In the genomic region with DNA sequence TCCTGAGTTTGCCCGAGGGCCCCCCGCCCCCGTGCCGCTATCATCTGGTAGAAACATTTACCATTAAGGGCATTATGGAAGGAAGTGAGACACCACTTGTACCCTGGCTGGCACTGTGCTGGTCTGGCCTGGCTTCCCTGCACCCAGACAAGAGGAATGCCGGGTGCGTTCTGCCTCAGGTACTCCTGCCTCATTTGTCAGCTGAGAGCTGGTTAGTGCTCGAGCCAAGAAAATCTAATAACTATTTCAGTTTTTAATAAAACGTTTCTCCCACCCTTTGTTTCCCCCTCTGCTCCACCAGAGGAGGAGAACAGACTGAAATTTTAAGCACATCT, we compare ENCODE assay signal across 14 mouse cellular contexts. TPM values are rescaled to one million over a fixed set of nuclear protein-coding genes. Genes with fewer than 3 reads are reported as not detected.
DNase-seq lines count a peak whose midpoint lies in the region; ATAC-seq and TF ChIP-seq lines count a peak whose summit lies in the region.
"Had no signal": no experiment of that assay in that cellular context is flagged by ENCODE, and none has a peak within 500 bp of the region (broad histone marks: within the 10 kb centered on the region; RNA-seq: fewer than 3 reads in every experiment).

No protein-coding gene starts in this region.

- no peak overlapping the region for H3K4me3 ChIP-seq in intestine, embryonic 14.5 days (ENCODE audit: low read depth, low read length)
- H3K4me3 ChIP-seq in intestine, postnatal 0 days (ENCODE audit: low read depth, low read length) = no peak overlapping the region
- peak overlapping the region; percentile 13; the same call in 1 of the 2 replicates for H3K4me3 ChIP-seq in embryonic facial prominence, embryonic 10.5 days
- no peak overlapping the region for H3K4me3 ChIP-seq in limb, embryonic 14.5 days (replicated peaks; ENCODE audit: low read length)
- H3K4me3 ChIP-seq: midbrain, embryonic 12.5 days had no signal

- H3K4me1 ChIP-seq in intestine, embryonic 14.5 days (replicated peaks; ENCODE audit: control insufficient read depth, insufficient read depth, low read length) = peaks cover 39% of the 10 kb centered on the region
- no peaks in the 10 kb centered on the region for H3K4me1 ChIP-seq in intestine, postnatal 0 days (replicated peaks; ENCODE audit: control insufficient read depth, insufficient read depth, low read length)
- peaks cover 84% of the 10 kb centered on the region for H3K4me1 ChIP-seq in embryonic facial prominence, embryonic 10.5 days
- H3K4me1 ChIP-seq in limb, embryonic 14.5 days (ENCODE audit: control insufficient read depth, insufficient read depth, low read length) = peaks cover 40% of the 10 kb centered on the region

- H3K4me2 ChIP-seq in intestine, embryonic 14.5 days (ENCODE audit: low read length) = peak overlapping the region; percentile 21; the same call in 1 of the 2 replicates
- no peak overlapping the region for H3K4me2 ChIP-seq in intestine, postnatal 0 days (replicated peaks; ENCODE audit: low read depth)
- peak overlapping the region; percentile 26 for H3K4me2 ChIP-seq in limb, embryonic 14.5 days (replicated peaks; ENCODE audit: low read depth, low read length, severe bottlenecking)
- H3K4me2 ChIP-seq: midbrain, embryonic 12.5 days had no signal

- 8% methylated on average over 8 of the region's 8 CpGs for WGBS in intestine, embryonic 14.5 days
- WGBS in intestine, postnatal 0 days = 22% methylated on average over 8 of the region's 8 CpGs
- 20% methylated on average over 8 of the region's 8 CpGs for WGBS in embryonic facial prominence, embryonic 10.5 days
- WGBS in limb, embryonic 14.5 days = 4% methylated on average over 8 of the region's 8 CpGs

- no peaks in the 10 kb centered on the region for H3K27me3 ChIP-seq in intestine, embryonic 14.5 days (replicated peaks; ENCODE audit: control insufficient read depth, insufficient read depth, low read length)
- H3K27me3 ChIP-seq in intestine, postnatal 0 days (replicated peaks; ENCODE audit: control insufficient read depth, insufficient read depth, low read length) = no peaks in the 10 kb centered on the region
- H3K27me3 ChIP-seq in embryonic facial prominence, embryonic 10.5 days (replicated peaks; ENCODE audit: low read depth, poor library complexity, severe bottlenecking) = no peaks in the 10 kb centered on the region; the same call in 1 of the 2 replicates
- H3K27me3 ChIP-seq in limb, embryonic 14.5 days (ENCODE audit: control insufficient read depth, insufficient read depth, low read length) = no peaks in the 10 kb centered on the region

- DNase-seq in heart, adult 11 months = peak; percentile 89
- DNase-seq in heart, postnatal 14 days = no peak
- DNase-seq in intestine, embryonic 14.5 days (ENCODE audit: low spot score) = no peak
- DNase-seq in embryonic facial prominence, embryonic 10.5 days (ENCODE audit: low spot score) = no peak
- DNase-seq in limb, embryonic 14.5 days (ENCODE audit: low spot score) = no peak
- DNase-seq in ovary, postnatal 10 days (ENCODE audit: low spot score) = no peak
- DNase-seq in right cerebral cortex, adult 2 months (ENCODE audit: low spot score in 2 of 2) = no peak
- DNase-seq: adrenal gland, postnatal 14 days; cerebellum, postnatal 25 days; forebrain, postnatal 0 days; gastrocnemius, postnatal 36 days had no signal

- no peak overlapping the region for H3K9ac ChIP-seq in intestine, embryonic 14.5 days (ENCODE audit: low read length)
- H3K9ac ChIP-seq in intestine, postnatal 0 days (ENCODE audit: low read depth, low read length) = no peak overlapping the region
- no peak overlapping the region for H3K9ac ChIP-seq in limb, embryonic 14.5 days (ENCODE audit: low read depth, low read length, severe bottlenecking)
- H3K9ac ChIP-seq: forebrain, postnatal 0 days; midbrain, embryonic 12.5 days had no signal

- no peak for TF ChIP-seq CTCF in intestine, postnatal 0 days (IDR thresholded peaks at IDR 0.05; ENCODE audit: low read depth)

- intact Hi-C loops in heart, postnatal 14 days (cut with DNase I) = no loop called here

- no peaks in the 10 kb centered on the region for H3K36me3 ChIP-seq in intestine, embryonic 14.5 days (ENCODE audit: control insufficient read depth, insufficient read depth, low read length)
- H3K36me3 ChIP-seq in intestine, postnatal 0 days (ENCODE audit: control insufficient read depth, insufficient read depth) = no peaks in the 10 kb centered on the region
- peaks cover 16% of the 10 kb centered on the region for H3K36me3 ChIP-seq in embryonic facial prominence, embryonic 10.5 days (replicated peaks)
- 0 out of 2 replicates have a peak, but pooled peaks cover 1% of the 10 kb centered on the region for H3K36me3 ChIP-seq in limb, embryonic 14.5 days (ENCODE audit: control insufficient read depth, insufficient read depth, low read length)
- H3K36me3 ChIP-seq: midbrain, embryonic 12.5 days had no signal

- ATAC-seq in intestine, embryonic 14.5 days (replicated peaks; ENCODE audit: low FRiP score, low TSS enrichment, low read depth) = no peak
- ATAC-seq in intestine, postnatal 0 days = no peak
- ATAC-seq in limb, embryonic 14.5 days (ENCODE audit: low FRiP score, low read depth) = peak; percentile 48; the same call in 1 of the 2 replicates
- ATAC-seq: forebrain, postnatal 0 days; inflammation-experienced regulatory T-cells, adult 6 months had no signal

- no peaks in the 10 kb centered on the region for H3K9me3 ChIP-seq in intestine, embryonic 14.5 days (ENCODE audit: control insufficient read depth, low read length)
- no peaks in the 10 kb centered on the region for H3K9me3 ChIP-seq in intestine, postnatal 0 days (ENCODE audit: control insufficient read depth)
- H3K9me3 ChIP-seq in embryonic facial prominence, embryonic 10.5 days = no peaks in the 10 kb centered on the region
- no peaks in the 10 kb centered on the region for H3K9me3 ChIP-seq in limb, embryonic 14.5 days (ENCODE audit: control insufficient read depth, low read length)
- H3K9me3 ChIP-seq: midbrain, embryonic 12.5 days had no signal

- TF ChIP-seq POLR2A in limb, embryonic 14.5 days (IDR thresholded peaks at IDR 0.05; ENCODE audit: borderline replicate concordance, extremely low read depth, insufficient read depth, insufficient read length) = no peak

- H3K27ac ChIP-seq in intestine, embryonic 14.5 days (ENCODE audit: low read depth) = peak overlapping the region; percentile 67
- no peak overlapping the region for H3K27ac ChIP-seq in intestine, postnatal 0 days (ENCODE audit: low read depth, low read length)
- peak overlapping the region; percentile 66; the same call in 1 of the 2 replicates for H3K27ac ChIP-seq in embryonic facial prominence, embryonic 10.5 days (replicated peaks)
- peak overlapping the region; percentile 78 for H3K27ac ChIP-seq in limb, embryonic 14.5 days (replicated peaks; ENCODE audit: low read depth, low read length)
- H3K27ac ChIP-seq: midbrain, embryonic 12.5 days had no signal

RNA-seq across cellular contexts. Expression of gene Il17rd, which starts 20.4 kb away (rescaled TPM):
- total RNA-seq in heart, postnatal 14 days (2021) = 1 to 10 TPM; 6.5 to 7.2 TPM
- 2.7 and 3.3 TPM in 2 replicates for polyA plus RNA-seq in intestine, embryonic 14.5 days (2014; fragmentation: Nextera tagmentation; extraction: Ambion mirVana)
- polyA plus RNA-seq in intestine, postnatal 0 days (2015; fragmentation: Nextera tagmentation; extraction: Ambion mirVana) = 0.73 and 0.86 TPM in 2 replicates
- polyA plus RNA-seq in embryonic facial prominence, embryonic 10.5 days (2016; fragmentation: Nextera tagmentation; extraction: Ambion mirVana) = 9.6 and 10.1 TPM in 2 replicates
- 15.4 and 19.1 TPM in 2 replicates for polyA plus RNA-seq in limb, embryonic 14.5 days (2012; rRNA removed)
- polyA plus RNA-seq in limb, embryonic 14.5 days (2014; fragmentation: Nextera tagmentation; extraction: Ambion mirVana) = 6.0 and 9.3 TPM in 2 replicates

RNA-seq across cellular contexts. Expression of gene Arhgef3, which starts 55.5 kb away (rescaled TPM):
- 10 to 100 TPM; 30.6 to 32.1 TPM for total RNA-seq in heart, postnatal 14 days (2021)
- polyA plus RNA-seq in intestine, embryonic 14.5 days (2014; fragmentation: Nextera tagmentation; extraction: Ambion mirVana) = 15.6 and 18.0 TPM in 2 replicates
- 10.0 and 12.2 TPM in 2 replicates for polyA plus RNA-seq in intestine, postnatal 0 days (2015; fragmentation: Nextera tagmentation; extraction: Ambion mirVana)
- 3.8 and 4.0 TPM in 2 replicates for polyA plus RNA-seq in embryonic facial prominence, embryonic 10.5 days (2016; fragmentation: Nextera tagmentation; extraction: Ambion mirVana)
- 14.3 and 14.8 TPM in 2 replicates for polyA plus RNA-seq in limb, embryonic 14.5 days (2012; rRNA removed)
- polyA plus RNA-seq in limb, embryonic 14.5 days (2014; fragmentation: Nextera tagmentation; extraction: Ambion mirVana) = 22.5 and 26.1 TPM in 2 replicates
